Mouse (Mus musculus): ENCODE measurements around the gene Flrt1. TPM values are rescaled to one million over a fixed set of nuclear protein-coding genes. Genes with fewer than 3 reads are reported as not detected.

The Flrt1 gene
- 1 to 10 TPM; 3.8 to 5.9 TPM for total RNA-seq (2021)
- long read RNA-seq, experiment 1, result 0 reads
- long read RNA-seq, experiment 2, partial matches to known transcripts, result 0 of 3 reads
- long read RNA-seq, experiment 2, other reads (novel, unspliced or antisense), result 3 of 3 reads

DNA sequence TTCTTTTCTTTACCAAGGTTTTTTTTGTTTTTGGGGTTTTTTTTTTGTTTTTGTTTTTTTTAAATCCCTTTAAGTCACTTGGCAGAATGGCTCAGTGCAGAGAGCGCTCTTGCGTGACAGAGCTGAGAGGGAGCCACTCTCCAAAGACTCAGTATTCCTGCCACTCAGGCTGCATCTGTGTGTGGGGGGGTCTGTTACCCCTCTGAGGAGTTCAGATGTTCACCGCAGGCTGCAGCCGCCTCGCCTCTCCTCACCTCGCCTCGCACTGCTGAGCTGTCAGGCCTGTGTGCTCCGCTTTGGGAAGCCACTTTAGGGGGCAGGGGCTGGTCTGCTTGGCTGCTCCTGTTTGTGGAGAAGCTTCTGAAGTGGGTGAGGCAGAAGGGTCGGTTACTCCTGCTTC lies at the start of gene Flrt1:
Gene Flrt1 (minus strand): TSS at position 186 of the 400 bp plus-strand sequence.
- DNase-seq (ENCODE audit: low spot score in 2 of 2), result no peak

- no peak for DNase-seq (ENCODE audit: low spot score in 2 of 2)
Observed at GRCm38 (mm10) chr19:7155196-7155595, 49.7 kb upstream of the Flrt1 start.

GRCm38 (mm10) chr19:7153232-7153631 lies 47.7 kb upstream of the Flrt1 start:
- DNase-seq (ENCODE audit: low spot score in 2 of 2), result no peak

DNA sequence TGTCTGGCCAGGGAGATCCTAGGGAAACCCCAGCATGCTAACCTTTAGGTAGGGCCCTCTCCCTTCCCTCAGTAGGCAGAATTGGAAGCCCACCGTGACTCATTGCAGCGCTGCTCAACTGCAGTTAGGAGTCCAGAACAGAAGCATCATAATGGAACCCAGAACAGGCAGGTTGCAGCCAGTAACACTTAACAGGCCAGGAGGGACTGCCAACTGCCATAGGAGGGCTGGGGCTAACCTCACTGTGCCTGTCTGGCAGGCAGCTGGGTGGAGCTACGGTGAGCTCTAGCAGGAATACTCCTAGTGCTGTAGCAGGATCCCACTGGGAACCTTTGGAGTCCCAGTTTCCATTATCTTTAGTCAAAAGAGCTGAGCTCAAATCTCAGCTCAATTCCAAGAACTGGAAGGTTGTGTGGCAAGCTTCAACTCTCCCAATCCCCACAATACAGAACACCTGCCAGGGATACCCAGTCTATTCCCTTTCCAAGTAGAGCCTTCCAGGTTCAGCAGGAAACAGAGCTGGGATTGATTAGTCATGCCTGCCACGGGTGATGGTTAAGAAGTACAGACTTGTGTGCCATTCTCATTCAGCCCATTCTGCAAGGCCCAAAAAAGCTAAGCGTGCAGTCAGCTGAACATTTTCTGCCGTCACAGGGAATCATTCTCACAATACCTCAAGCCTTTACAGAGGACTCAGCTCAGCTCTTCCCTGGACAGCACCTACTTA lies 46.6 kb upstream of the Flrt1 start:
- no peak for DNase-seq (ENCODE audit: low spot score in 2 of 2)

DNA sequence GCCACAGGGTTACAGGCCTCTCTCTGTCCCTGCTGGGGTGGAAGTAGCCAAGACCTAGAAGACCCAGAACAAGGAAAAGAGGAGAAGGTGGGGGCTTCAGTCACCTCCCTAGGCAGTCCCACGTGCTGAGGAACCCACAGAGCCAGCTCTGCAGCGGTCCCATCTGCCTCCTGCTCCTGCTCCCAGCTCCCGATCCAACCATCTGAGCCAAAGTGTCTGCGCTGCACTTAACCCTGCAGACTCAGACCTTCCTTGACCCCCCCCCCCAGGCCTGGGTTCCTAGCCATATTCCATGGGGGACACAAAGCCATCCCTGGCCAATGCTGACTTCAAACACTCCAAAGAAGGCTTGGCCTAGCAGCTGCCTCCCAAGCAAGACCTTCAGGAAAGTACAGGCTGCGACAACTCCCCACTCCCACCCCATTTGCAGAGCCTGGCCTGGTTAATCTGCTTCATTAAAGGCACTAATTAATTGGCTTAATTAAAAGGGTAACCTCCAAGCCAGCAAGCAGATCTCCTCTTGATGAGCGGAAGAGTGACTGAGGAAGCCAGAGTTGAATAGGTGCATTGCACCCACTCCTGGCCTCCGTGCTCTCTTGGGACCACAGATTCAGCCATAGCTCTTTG lies 45.9 kb upstream of the Flrt1 start:
- no peak for DNase-seq (ENCODE audit: low spot score in 2 of 2)

DNA sequence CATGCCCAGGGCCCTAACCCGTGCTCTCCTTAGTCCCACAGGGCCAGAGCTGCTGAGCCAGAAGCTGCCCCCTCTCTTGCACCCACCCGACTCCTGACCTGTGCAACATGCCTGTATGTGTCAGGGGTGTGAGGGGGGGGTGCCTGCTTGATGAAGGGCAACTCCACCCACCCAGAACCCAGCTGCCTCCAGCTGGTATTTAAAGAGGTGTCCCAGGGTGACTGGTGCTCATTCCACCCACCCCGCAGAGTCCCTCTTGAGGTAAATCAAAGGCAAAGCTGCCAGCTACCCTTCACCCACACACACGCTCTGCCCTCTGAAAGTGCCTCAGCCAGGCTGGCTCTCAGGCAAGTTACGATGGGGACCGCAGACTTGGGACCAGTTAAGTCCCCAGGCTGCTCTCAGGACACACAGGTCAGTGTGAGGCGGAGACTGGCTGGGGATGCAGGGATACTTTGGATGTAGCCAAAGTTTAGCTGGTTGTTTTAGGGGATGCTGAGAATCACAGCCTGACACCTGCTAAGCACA lies 43.7 kb upstream of the Flrt1 start:
- no peak for DNase-seq (ENCODE audit: low spot score in 2 of 2)

GRCm38 (mm10) chr19:7148541-7149085 lies 43.1 kb upstream of the Flrt1 start:
- DNase-seq (ENCODE audit: low spot score in 2 of 2), result no peak

DNA sequence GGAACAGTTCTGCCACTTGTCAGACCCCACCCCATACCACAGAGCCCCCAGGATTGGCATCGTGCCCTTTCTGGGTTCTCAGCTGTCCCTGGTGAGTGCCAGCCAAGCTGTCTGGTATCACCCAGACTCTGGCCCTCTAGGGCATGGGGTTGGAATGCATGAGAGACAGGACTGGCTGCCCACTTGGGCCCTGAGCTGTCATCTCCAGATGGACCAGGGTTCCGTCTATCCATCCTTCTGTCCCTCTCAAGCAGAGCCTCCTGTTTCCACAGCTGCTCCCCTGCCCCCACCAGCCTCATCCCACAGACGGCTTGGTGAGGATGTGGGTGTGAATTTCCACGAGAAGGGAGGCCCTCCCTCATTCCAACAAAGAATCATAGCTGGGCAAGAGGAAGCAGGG lies 42.6 kb upstream of the Flrt1 start:
- DNase-seq (ENCODE audit: low spot score in 2 of 2), result no peak

DNA sequence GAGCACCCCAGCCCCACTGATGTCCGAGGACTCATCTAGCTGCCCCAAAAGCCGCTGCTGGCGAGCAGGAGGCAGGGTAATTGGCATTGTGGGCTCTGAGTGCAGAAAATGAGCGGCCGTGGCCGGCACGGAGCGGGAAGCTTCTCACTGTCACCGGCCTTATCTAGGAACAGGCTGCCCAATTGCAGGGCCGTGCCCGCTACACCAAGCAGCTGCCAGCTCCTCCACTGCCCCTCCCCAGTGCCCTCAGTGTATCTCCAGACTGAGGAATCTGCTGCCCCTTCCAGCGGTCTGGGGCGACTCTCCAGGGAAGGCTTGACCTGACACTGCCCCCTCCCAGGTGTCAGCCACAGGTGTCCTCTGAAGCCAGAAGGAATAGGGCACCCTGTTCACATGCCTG lies 40.8 kb upstream of the Flrt1 start:
- DNase-seq (ENCODE audit: low spot score in 2 of 2), result no peak

- DNase-seq (ENCODE audit: low spot score in 2 of 2), result no peak
Observed at GRCm38 (mm10) chr19:7144458-7144857, 38.9 kb upstream of the Flrt1 start.

DNA sequence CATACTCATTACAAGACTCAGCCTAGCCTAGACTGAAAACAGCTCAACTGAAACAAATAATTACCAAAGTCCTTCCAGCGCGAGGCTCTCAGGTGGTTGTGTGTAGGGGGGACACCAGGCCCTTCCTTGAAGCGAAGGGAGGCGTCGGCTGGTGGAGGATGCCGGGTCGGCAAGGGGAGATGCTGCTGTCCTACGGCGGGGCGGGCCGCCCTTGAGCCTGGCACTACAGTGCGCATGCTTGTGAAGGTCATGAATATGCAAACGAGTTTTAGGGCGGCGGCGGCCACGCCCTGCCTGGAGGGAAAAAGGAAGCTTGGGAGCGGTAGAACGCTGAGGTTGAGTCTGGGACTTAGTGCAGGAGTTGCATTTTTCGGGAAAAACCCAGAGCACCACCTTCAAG lies 38.3 kb upstream of the Flrt1 start:
- DNase-seq (ENCODE audit: low spot score in 2 of 2), result peak; percentile 28 to 44

DNA sequence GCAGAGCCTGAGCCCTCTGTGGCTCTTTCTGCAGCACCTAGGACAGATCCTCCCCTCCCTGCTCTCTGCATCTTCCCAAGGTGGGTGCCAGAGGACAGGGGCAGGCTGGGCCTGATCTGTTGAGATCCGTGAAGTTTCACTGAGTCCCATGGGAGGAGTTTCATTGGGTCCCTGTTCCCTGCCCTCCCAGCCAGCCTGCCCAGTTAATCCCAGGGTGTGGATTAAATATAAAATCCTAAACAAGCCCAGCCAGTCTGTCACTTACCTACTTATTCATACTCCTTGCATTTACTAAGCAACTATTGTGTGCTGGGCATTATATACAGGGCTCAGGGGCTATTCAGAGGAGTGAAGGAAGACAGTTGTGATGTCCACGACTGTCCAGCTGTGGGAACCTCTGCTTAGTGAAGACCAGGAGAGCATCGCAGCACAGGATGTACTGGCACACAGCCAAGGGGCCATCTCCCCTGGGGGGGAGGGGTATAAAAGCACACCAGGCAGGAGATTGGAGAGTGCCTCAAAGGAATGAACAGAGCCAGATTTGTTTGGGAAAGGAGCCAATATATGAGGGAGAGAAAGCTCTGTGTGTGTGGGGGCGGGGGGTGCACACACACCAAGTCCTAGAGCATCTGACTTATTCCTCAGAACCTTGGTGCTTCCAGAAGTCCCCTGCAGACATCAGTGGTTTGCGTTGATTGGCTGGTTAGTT lies 36.8 kb upstream of the Flrt1 start:
- no peak for DNase-seq (ENCODE audit: low spot score in 2 of 2)

- no peak for DNase-seq (ENCODE audit: low spot score in 2 of 2)
Observed at GRCm38 (mm10) chr19:7140856-7141421, 35.4 kb upstream of the Flrt1 start.

DNA sequence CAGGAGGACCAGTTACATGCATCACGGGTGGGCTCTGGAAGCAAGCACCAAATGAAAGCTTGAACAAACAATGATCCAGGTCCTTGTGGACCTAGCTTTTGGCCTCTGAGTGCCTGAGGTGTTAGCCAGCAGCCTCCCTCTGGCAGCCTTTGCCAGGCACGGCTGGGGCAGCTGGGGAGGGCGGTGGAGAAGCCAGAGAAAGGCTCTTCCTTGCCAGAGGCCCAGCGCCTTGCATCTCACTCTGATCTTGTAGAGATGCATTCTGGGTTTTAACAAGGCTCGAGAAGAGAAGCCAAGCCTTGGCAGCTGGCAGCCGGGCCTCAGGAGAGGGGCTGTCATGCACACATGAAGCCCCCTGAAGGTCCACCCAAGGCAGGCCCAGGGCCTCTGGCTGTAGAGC lies 34.8 kb upstream of the Flrt1 start:
- DNase-seq (ENCODE audit: low spot score in 2 of 2), result no peak

GRCm38 (mm10) chr19:7139321-7139720 lies 33.8 kb upstream of the Flrt1 start:
- DNase-seq (ENCODE audit: low spot score in 2 of 2), result no peak

- DNase-seq (ENCODE audit: low spot score in 2 of 2), result no peak
Observed at GRCm38 (mm10) chr19:7138327-7138726, 32.8 kb upstream of the Flrt1 start.

DNA sequence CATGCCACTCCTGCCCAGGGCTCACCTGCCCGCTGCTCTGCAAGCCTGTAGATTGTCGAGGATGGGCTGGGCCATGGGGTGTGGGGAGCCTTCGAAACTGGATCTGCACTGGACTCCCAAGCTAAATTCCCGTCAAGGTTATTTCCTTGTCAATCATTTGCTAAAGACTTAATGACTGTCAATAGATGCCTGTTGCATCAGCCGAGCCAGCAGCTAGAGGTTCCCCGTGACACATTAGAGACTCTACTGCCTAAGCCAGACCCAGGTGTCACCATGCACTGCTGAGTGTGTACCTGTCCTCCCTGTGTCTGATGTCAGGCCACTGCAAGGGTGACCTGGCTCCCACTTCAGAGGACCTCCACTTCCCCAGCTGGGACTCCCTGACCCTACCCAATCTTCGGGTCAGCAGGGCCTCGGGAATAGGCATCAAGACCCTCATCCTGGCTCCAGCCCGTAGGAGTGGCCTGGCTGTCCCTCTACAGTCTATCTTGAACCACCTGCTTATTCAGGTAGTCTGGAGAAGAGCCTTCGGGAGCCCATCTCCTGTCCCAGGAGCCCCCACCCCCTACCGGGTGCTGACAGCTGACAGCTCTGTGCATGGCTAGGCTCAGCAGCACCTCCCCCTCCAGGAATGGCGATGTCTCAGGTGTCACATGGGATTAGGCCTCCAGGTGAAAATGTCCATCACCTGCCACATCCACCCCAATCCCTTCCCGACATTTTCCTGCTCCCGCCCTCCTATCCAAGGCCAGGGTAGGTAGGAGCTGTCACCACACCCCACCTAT lies 31.4 kb upstream of the Flrt1 start:
- DNase-seq (ENCODE audit: low spot score in 2 of 2), result no peak

DNA sequence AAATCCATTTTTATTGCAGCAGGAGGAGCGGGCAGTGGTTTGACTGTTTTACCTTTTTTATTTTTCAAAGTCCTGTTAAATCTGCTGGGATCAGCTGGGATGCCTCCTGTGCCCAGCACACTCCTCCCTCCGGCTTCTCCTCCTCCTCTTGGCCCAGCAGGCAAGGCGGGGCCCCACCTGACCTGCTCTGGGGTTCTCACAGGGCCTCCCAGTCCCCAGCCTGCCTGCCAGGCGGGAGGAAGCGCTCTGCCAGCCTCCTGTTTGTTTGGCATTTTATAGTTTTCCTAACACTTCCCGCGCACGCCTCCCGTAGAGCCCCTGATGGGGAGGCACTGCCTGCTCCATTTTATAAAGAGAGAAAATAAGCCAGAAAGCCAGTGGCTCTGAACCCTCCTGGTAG lies 30.5 kb upstream of the Flrt1 start:
- DNase-seq (ENCODE audit: low spot score in 2 of 2), result no peak

GRCm38 (mm10) chr19:7135525-7135924 lies 30.0 kb upstream of the Flrt1 start:
- no peak for DNase-seq (ENCODE audit: low spot score in 2 of 2)

DNA sequence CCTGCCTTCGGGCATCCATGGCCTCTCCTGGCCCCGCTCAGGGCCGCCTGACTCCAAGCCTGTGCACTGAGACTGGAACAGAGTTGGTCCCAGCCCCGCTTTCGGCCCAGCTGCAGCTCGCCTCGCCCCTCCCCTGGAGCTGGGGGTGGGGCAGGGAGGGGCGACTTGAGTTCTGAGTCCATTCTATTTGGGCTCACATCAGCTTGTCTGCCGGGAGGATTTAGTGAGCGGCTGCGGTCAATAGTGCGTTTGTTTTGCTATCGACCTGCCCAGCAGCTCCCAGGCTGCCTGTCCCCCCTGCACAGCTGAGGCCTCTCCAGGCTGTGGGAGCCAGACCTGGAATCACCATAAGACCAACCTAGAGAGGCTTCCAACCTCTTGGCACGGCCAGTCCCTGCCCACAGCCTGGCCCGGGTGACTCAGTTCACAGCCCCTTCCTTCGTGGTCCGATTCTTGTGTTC lies 29.1 kb upstream of the Flrt1 start:
- DNase-seq (ENCODE audit: low spot score in 2 of 2), result no peak

Measured in adrenal gland, postnatal 4 days (tissue).